Comparison of ENCODE assay signal across 21 mouse cellular contexts in the genomic region with DNA sequence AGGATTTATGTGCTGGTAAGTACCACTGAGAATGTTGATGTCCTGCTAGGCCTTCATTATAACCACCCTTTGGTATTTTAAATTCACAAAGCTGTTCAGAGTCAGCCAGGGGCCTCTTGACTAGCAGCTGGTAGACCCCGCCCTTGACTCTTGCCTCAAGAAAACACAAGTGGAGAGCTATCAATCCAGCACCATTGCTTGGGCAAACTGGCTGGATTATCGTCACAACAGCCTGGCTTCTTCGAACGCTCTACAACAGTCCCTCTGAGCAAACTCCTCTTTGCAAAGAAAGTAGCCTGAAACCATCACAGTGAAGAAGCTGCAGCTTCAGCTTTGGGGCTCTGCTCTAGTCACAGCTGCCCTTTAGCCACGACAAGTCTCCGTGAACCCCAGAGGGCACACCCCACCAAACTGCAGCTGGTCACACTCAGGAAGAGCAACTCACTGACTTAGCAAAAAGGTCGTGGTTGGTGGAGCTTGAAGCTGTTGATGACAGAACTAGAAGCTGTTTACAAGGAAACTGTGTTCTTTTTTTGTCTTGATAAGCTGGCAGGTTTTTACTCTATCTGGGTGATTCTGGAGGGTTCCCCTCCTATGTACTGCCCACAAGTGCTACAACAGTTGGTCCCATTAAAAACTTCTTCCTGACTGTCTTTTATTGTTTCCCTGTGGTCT. TPM values are rescaled to one million over a fixed set of nuclear protein-coding genes. Genes with fewer than 3 reads are reported as not detected.
A peak's percentile ranks its signal among the peaks of the same experiment; 100 is the strongest.
DNase-seq lines count a peak whose midpoint lies in the region; ATAC-seq lines count a peak whose summit lies in the region.
"Had no signal": no experiment of that assay in that cellular context is flagged by ENCODE, and none has a peak within 500 bp of the region (broad histone marks: within the 10 kb centered on the region; RNA-seq: fewer than 3 reads in every experiment).

No protein-coding gene starts in this region.

- ATAC-seq in intestine, embryonic 14.5 days (replicated peaks; ENCODE audit: low FRiP score, low TSS enrichment, low read depth): no peak
- no peak for ATAC-seq in intestine, embryonic 16.5 days
- ATAC-seq in common myeloid progenitor, adult 5-6 weeks (replicated peaks; ENCODE audit: low read depth, poor library complexity, severe bottlenecking): peak; percentile 71
- ATAC-seq in liver, embryonic 15.5 days (ENCODE audit: insufficient read depth): peak; percentile 82
- ATAC-seq in neutrophil, adult 5-6 weeks (ENCODE audit: extremely low read depth, insufficient number of reproducible peaks, low FRiP score, poor library complexity, severe bottlenecking): peak; percentile 56; the same call in 1 of the 2 replicates
- ATAC-seq: activated CD4-positive, CD25-positive, alpha-beta regulatory T cell, adult 4 months; intestine, postnatal 0 days; midbrain, embryonic 15.5 days; Patski had no signal

- intact Hi-C loops in left cerebral cortex, postnatal 10 days (cut with DNase I): no loop called here

- H3K4me2 ChIP-seq in intestine, embryonic 14.5 days (ENCODE audit: low read length): no peak overlapping the region
- H3K4me2 ChIP-seq in intestine, embryonic 16.5 days (ENCODE audit: low read depth, low read length): no peak overlapping the region
- H3K4me2 ChIP-seq in liver, embryonic 15.5 days: peak overlapping the region; percentile 36; the same call in 1 of the 2 replicates
- H3K4me2 ChIP-seq: heart, embryonic 15.5 days; hindbrain, embryonic 14.5 days; limb, embryonic 15.5 days; midbrain, embryonic 15.5 days had no signal

- H3K27ac ChIP-seq in intestine, embryonic 14.5 days (ENCODE audit: low read depth): no peak overlapping the region
- H3K27ac ChIP-seq in intestine, embryonic 16.5 days (ENCODE audit: low read length): no peak overlapping the region
- peak overlapping the region; percentile 53 for H3K27ac ChIP-seq in liver, embryonic 15.5 days (replicated peaks)
- H3K27ac ChIP-seq: forebrain, embryonic 10.5 days; gastrocnemius, adult 2 months; heart, embryonic 15.5 days; hindbrain, embryonic 14.5 days; limb, embryonic 15.5 days; midbrain, embryonic 15.5 days had no signal

- H3K4me1 ChIP-seq in intestine, embryonic 14.5 days (replicated peaks; ENCODE audit: control insufficient read depth, insufficient read depth, low read length): no peaks in the 10 kb centered on the region
- no peaks in the 10 kb centered on the region for H3K4me1 ChIP-seq in intestine, embryonic 16.5 days (ENCODE audit: control insufficient read depth, insufficient read depth, low read length)
- peaks cover 21% of the 10 kb centered on the region for H3K4me1 ChIP-seq in liver, embryonic 15.5 days (replicated peaks)
- H3K4me1 ChIP-seq: forebrain, embryonic 10.5 days; heart, embryonic 15.5 days; midbrain, embryonic 15.5 days had no signal

- no peaks in the 10 kb centered on the region for H3K9me3 ChIP-seq in intestine, embryonic 14.5 days (ENCODE audit: control insufficient read depth, low read length)
- no peaks in the 10 kb centered on the region for H3K9me3 ChIP-seq in intestine, embryonic 16.5 days (ENCODE audit: control insufficient read depth, low read length)
- H3K9me3 ChIP-seq in liver, embryonic 15.5 days (replicated peaks): no peaks in the 10 kb centered on the region
- H3K9me3 ChIP-seq: forebrain, embryonic 10.5 days; heart, embryonic 15.5 days; limb, embryonic 15.5 days; midbrain, embryonic 15.5 days had no signal

- DNase-seq in intestine, embryonic 14.5 days (ENCODE audit: low spot score): peak; percentile 31
- DNase-seq in layer of hippocampus, adult 18-20 months (ENCODE audit: low spot score in 2 of 2): no peak
- DNase-seq in right cerebral cortex, adult 18-20 months: no peak
- DNase-seq in left cerebral cortex, postnatal 10 days (ENCODE audit: extremely low spot score in 1 of 2, low spot score in 2 of 2): no peak
- DNase-seq: adrenal gland, postnatal 25 days; cerebellum, adult 9-10 months; gastrocnemius, adult 2 months; kidney, postnatal 25 days; thymus, postnatal 4 days had no signal

- H3K9ac ChIP-seq in intestine, embryonic 14.5 days (ENCODE audit: low read length): no peak overlapping the region
- no peak overlapping the region for H3K9ac ChIP-seq in intestine, embryonic 16.5 days (ENCODE audit: low read depth, low read length)
- no peak overlapping the region for H3K9ac ChIP-seq in liver, embryonic 15.5 days
- H3K9ac ChIP-seq: heart, embryonic 15.5 days; hindbrain, embryonic 14.5 days; limb, embryonic 15.5 days; midbrain, embryonic 15.5 days had no signal

- H3K27me3 ChIP-seq in intestine, embryonic 14.5 days (replicated peaks; ENCODE audit: control insufficient read depth, insufficient read depth, low read length): no peaks in the 10 kb centered on the region
- no peaks in the 10 kb centered on the region for H3K27me3 ChIP-seq in intestine, embryonic 16.5 days (replicated peaks; ENCODE audit: control insufficient read depth, insufficient read depth, low read length)
- H3K27me3 ChIP-seq in liver, embryonic 15.5 days: no peaks in the 10 kb centered on the region
- H3K27me3 ChIP-seq: heart, embryonic 15.5 days; limb, embryonic 15.5 days; midbrain, embryonic 15.5 days; Patski had no signal

- WGBS in intestine, embryonic 14.5 days: 85% methylated on average over 7 of the region's 7 CpGs
- WGBS in intestine, embryonic 16.5 days: 87% methylated on average over 7 of the region's 7 CpGs
- WGBS in liver, embryonic 15.5 days (ENCODE audit: insufficient replicate concordance): 26% methylated on average over 7 of the region's 7 CpGs

- H3K36me3 ChIP-seq in intestine, embryonic 14.5 days (ENCODE audit: control insufficient read depth, insufficient read depth, low read length): no peaks in the 10 kb centered on the region
- H3K36me3 ChIP-seq in intestine, embryonic 16.5 days (ENCODE audit: control insufficient read depth, insufficient read depth, low read length): no peaks in the 10 kb centered on the region
- H3K36me3 ChIP-seq in liver, embryonic 15.5 days (replicated peaks): no peaks in the 10 kb centered on the region
- H3K36me3 ChIP-seq: forebrain, embryonic 10.5 days; heart, embryonic 15.5 days; limb, embryonic 15.5 days; midbrain, embryonic 15.5 days had no signal

- H3K4me3 ChIP-seq in intestine, embryonic 14.5 days (ENCODE audit: low read depth, low read length): no peak overlapping the region
- no peak overlapping the region for H3K4me3 ChIP-seq in intestine, embryonic 16.5 days (ENCODE audit: low read length)
- H3K4me3 ChIP-seq in liver, embryonic 15.5 days (replicated peaks): no peak overlapping the region
- H3K4me3 ChIP-seq: forebrain, embryonic 10.5 days; gastrocnemius, adult 2 months; heart, embryonic 15.5 days; limb, embryonic 15.5 days; midbrain, embryonic 15.5 days had no signal

RNA-seq across cellular contexts. Expression of a gene that starts 19.5 kb away (rescaled TPM):
- polyA plus RNA-seq in intestine, embryonic 14.5 days (2014; fragmentation: Nextera tagmentation; extraction: Ambion mirVana): 12.4 and 14.0 TPM in 2 replicates
- 3.7 TPM in 2 replicates for polyA plus RNA-seq in intestine, embryonic 16.5 days (2015; fragmentation: Nextera tagmentation; extraction: Ambion mirVana)
- total RNA-seq in common myeloid progenitor, adult 5-6 weeks (2017): 65.3 and 75.6 TPM in 2 replicates
- 5.1 and 6.2 TPM in 2 replicates for polyA plus RNA-seq in liver, embryonic 15.5 days (2015; fragmentation: Nextera tagmentation; extraction: Ambion mirVana)
- 66.0 and 69.0 TPM in 2 replicates for total RNA-seq in neutrophil, adult 5-6 weeks (2017)
- 10 to 100 TPM; 41.7 to 42.7 TPM for total RNA-seq in layer of hippocampus, adult 18-20 months (2021)
- 10 to 100 TPM; 47.2 to 48.0 TPM for total RNA-seq in left cerebral cortex, postnatal 10 days (2021)

Comparison
In these comparisons a context has a peak if more than half of its experiments do, and no peak if none do; other contexts are left out.
1. ATAC-seq: peak in common myeloid progenitor, adult 5-6 weeks (single experiment), liver, embryonic 15.5 days (single experiment) and neutrophil, adult 5-6 weeks (single experiment); none in intestine, embryonic 14.5 days (single experiment) and intestine, embryonic 16.5 days (single experiment).